Mouse (Mus musculus): ENCODE results near the gene 1700029I15Rik. TPM values are rescaled to one million over a fixed set of nuclear protein-coding genes. Genes with fewer than 3 reads are reported as not detected.
A peak's percentile ranks its signal among the peaks of the same experiment; 100 is the strongest.

The 1700029I15Rik gene
- polyA plus RNA-seq, 1 experiment = 1.2 TPM

- Histone ChIP-seq H3K4me3 (ENCODE audit: low read depth, low read length) (no peak overlapping the region), H3K27me3 (ENCODE audit: control insufficient read depth, insufficient read depth, low read length, poor library complexity, severe bottlenecking) (no peaks in the 10 kb centered on the region), H3K9ac (ENCODE audit: low read depth, poor library complexity, severe bottlenecking) (no peak overlapping the region), H3K36me3 (ENCODE audit: control insufficient read depth, insufficient read depth, low read length, poor library complexity, severe bottlenecking) (no peaks in the 10 kb centered on the region), H3K27ac (ENCODE audit: insufficient read depth, low read length) (peak overlapping the region; percentile 70), H3K9me3 (replicated peaks; ENCODE audit: control insufficient read depth, insufficient read depth, low read length, poor library complexity, severe bottlenecking) (no peaks in the 10 kb centered on the region), H3K4me1 (ENCODE audit: control insufficient read depth, insufficient read depth, low read length) (peaks cover 5% of the 10 kb centered on the region)
- TF ChIP-seq CTCF (IDR thresholded peaks at IDR 0.05; ENCODE audit: low read depth, low read length) = no peak
- no peak for TF ChIP-seq EP300 (IDR thresholded peaks at IDR 0.05; ENCODE audit: insufficient read depth, low read depth, low read length)
- no peak for TF ChIP-seq POLR2A (IDR thresholded peaks at IDR 0.05; ENCODE audit: insufficient read depth, low read length)
These were observed 41.5 kb downstream of the 1700029I15Rik start for GRCm38 (mm10) chr2:92423702-92424461.

- H3K9me3 ChIP-seq (replicated peaks; ENCODE audit: control insufficient read depth, insufficient read depth, low read length, poor library complexity, severe bottlenecking) = no peaks in the 10 kb centered on the region
- H3K4me3 ChIP-seq (ENCODE audit: low read depth, low read length) = no peak overlapping the region
- peak overlapping the region; percentile 70 for H3K27ac ChIP-seq (ENCODE audit: insufficient read depth, low read length)
- TF ChIP-seq EP300 (IDR thresholded peaks at IDR 0.05; ENCODE audit: insufficient read depth, low read depth, low read length) (no peak), CTCF (IDR thresholded peaks at IDR 0.05; ENCODE audit: low read depth, low read length) (no peak), POLR2A (IDR thresholded peaks at IDR 0.05; ENCODE audit: insufficient read depth, low read length) (no peak)
- H3K4me1 ChIP-seq (ENCODE audit: control insufficient read depth, insufficient read depth, low read length) = peaks cover 10% of the 10 kb centered on the region
- no peak overlapping the region for H3K9ac ChIP-seq (ENCODE audit: low read depth, poor library complexity, severe bottlenecking)
- no peaks in the 10 kb centered on the region for H3K36me3 ChIP-seq (ENCODE audit: control insufficient read depth, insufficient read depth, low read length, poor library complexity, severe bottlenecking)
- H3K27me3 ChIP-seq (ENCODE audit: control insufficient read depth, insufficient read depth, low read length, poor library complexity, severe bottlenecking) = no peaks in the 10 kb centered on the region
These were observed 42.3 kb downstream of the 1700029I15Rik start for GRCm38 (mm10) chr2:92424462-92425308.

- Histone ChIP-seq H3K9ac (ENCODE audit: low read depth, poor library complexity, severe bottlenecking) (no peak overlapping the region), H3K36me3 (ENCODE audit: control insufficient read depth, insufficient read depth, low read length, poor library complexity, severe bottlenecking) (no peaks in the 10 kb centered on the region), H3K4me3 (ENCODE audit: low read depth, low read length) (no peak overlapping the region), H3K27me3 (ENCODE audit: control insufficient read depth, insufficient read depth, low read length, poor library complexity, severe bottlenecking) (no peaks in the 10 kb centered on the region), H3K27ac (ENCODE audit: insufficient read depth, low read length) (peak overlapping the region; percentile 70), H3K4me1 (ENCODE audit: control insufficient read depth, insufficient read depth, low read length) (peaks cover 11% of the 10 kb centered on the region), H3K9me3 (replicated peaks; ENCODE audit: control insufficient read depth, insufficient read depth, low read length, poor library complexity, severe bottlenecking) (no peaks in the 10 kb centered on the region)
- TF ChIP-seq POLR2A (IDR thresholded peaks at IDR 0.05; ENCODE audit: insufficient read depth, low read length) (no peak), EP300 (IDR thresholded peaks at IDR 0.05; ENCODE audit: insufficient read depth, low read depth, low read length) (no peak), CTCF (IDR thresholded peaks at IDR 0.05; ENCODE audit: low read depth, low read length) (no peak)
These were observed 43.0 kb downstream of the 1700029I15Rik start for GRCm38 (mm10) chr2:92425366-92425765.

GRCm38 (mm10) chr2:92426426-92426825, 44.1 kb downstream of the 1700029I15Rik start:
- Histone ChIP-seq H3K4me3 (ENCODE audit: low read depth, low read length) (no peak overlapping the region), H3K9me3 (replicated peaks; ENCODE audit: control insufficient read depth, insufficient read depth, low read length, poor library complexity, severe bottlenecking) (no peaks in the 10 kb centered on the region), H3K4me1 (ENCODE audit: control insufficient read depth, insufficient read depth, low read length) (peaks cover 11% of the 10 kb centered on the region), H3K27me3 (ENCODE audit: control insufficient read depth, insufficient read depth, low read length, poor library complexity, severe bottlenecking) (no peaks in the 10 kb centered on the region), H3K27ac (ENCODE audit: insufficient read depth, low read length) (no peak overlapping the region), H3K36me3 (ENCODE audit: control insufficient read depth, insufficient read depth, low read length, poor library complexity, severe bottlenecking) (no peaks in the 10 kb centered on the region), H3K9ac (ENCODE audit: low read depth, poor library complexity, severe bottlenecking) (no peak overlapping the region)
- TF ChIP-seq EP300 (IDR thresholded peaks at IDR 0.05; ENCODE audit: insufficient read depth, low read depth, low read length) (no peak), CTCF (IDR thresholded peaks at IDR 0.05; ENCODE audit: low read depth, low read length) (no peak), POLR2A (IDR thresholded peaks at IDR 0.05; ENCODE audit: insufficient read depth, low read length) (no peak)

GRCm38 (mm10) chr2:92427882-92428281, 45.5 kb downstream of the 1700029I15Rik start:
- TF ChIP-seq EP300 (IDR thresholded peaks at IDR 0.05; ENCODE audit: insufficient read depth, low read depth, low read length) = no peak
- no peak for TF ChIP-seq POLR2A (IDR thresholded peaks at IDR 0.05; ENCODE audit: insufficient read depth, low read length)
- no peak for TF ChIP-seq CTCF (IDR thresholded peaks at IDR 0.05; ENCODE audit: low read depth, low read length)
- H3K4me1 ChIP-seq (ENCODE audit: control insufficient read depth, insufficient read depth, low read length) = peaks cover 12% of the 10 kb centered on the region
- no peak overlapping the region for H3K27ac ChIP-seq (ENCODE audit: insufficient read depth, low read length)

More at GRCm38 (mm10) chr2:92427882-92428281, 45.5 kb downstream of the 1700029I15Rik start:
- no peaks in the 10 kb centered on the region for H3K9me3 ChIP-seq (replicated peaks; ENCODE audit: control insufficient read depth, insufficient read depth, low read length, poor library complexity, severe bottlenecking)
- no peak overlapping the region for H3K4me3 ChIP-seq (ENCODE audit: low read depth, low read length)
- H3K9ac ChIP-seq (ENCODE audit: low read depth, poor library complexity, severe bottlenecking) = no peak overlapping the region
- no peaks in the 10 kb centered on the region for H3K27me3 ChIP-seq (ENCODE audit: control insufficient read depth, insufficient read depth, low read length, poor library complexity, severe bottlenecking)
- H3K36me3 ChIP-seq (ENCODE audit: control insufficient read depth, insufficient read depth, low read length, poor library complexity, severe bottlenecking) = no peaks in the 10 kb centered on the region

Measured in ES-Bruce4 (cell line).